Mouse (Mus musculus): ENCODE measurements around the gene Nphs2.

DNA sequence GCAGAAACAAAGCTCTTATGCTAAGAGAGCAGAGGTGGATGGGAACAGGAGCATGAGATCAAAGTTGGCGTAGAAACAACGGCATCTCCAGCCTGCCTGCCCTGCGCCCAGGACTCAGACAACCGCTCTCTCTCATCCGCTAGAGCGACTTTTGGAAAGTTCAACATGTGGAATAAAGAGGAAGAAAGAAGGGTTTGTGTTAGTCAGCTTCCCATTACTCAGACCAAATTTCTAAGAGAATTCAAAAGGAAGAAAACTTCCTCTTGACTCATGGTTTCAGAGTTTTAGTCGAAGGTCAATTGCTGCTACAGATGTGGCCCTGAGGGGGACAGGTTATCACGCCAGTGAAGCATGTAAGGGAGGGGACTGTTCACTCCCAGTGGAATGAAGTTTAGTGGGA, 46.6 kb upstream of the Nphs2 start:
- TF ChIP-seq GATA1 (IDR thresholded peaks at IDR 0.05; ENCODE audit: low read length) (no peak), TAL1 (IDR thresholded peaks at IDR 0.05; ENCODE audit: low read length) (no peak)

Data from erythroblast, embryonic 14.5 days (primary cell).